Mouse (Mus musculus) gastrocnemius, postnatal 25 days (tissue): ENCODE data around the gene Fmr1nb. TPM values are rescaled to one million over a fixed set of nuclear protein-coding genes. Genes with fewer than 3 reads are reported as not detected.
"Not testable (repeated sequence)": the region's sequence is repeated elsewhere in the genome, so short reads cannot be mapped to it uniquely, and the experiment has no call there.

Experiments
- DNase-seq: peaks from one replicate; pipeline ENCODE4 v3.0.0; 2022
- long read RNA-seq, 2 experiments: library from polyadenylated mRNA; stranded (forward); transcript quantifications; one replicate each; pipeline ENCODE4 v2.0.0; 2021
- total RNA-seq, 2 experiments: library from RNA; stranded (reverse); gene quantifications; 1 replicate in 1 of 2; 2 replicates in 1 of 2; pipeline ENCODE4 v1.2.3; 2021

Gene Fmr1nb
- total RNA-seq: not detected
- long read RNA-seq, experiment 1: 0 reads
- long read RNA-seq, experiment 2: 0 reads

DNA sequence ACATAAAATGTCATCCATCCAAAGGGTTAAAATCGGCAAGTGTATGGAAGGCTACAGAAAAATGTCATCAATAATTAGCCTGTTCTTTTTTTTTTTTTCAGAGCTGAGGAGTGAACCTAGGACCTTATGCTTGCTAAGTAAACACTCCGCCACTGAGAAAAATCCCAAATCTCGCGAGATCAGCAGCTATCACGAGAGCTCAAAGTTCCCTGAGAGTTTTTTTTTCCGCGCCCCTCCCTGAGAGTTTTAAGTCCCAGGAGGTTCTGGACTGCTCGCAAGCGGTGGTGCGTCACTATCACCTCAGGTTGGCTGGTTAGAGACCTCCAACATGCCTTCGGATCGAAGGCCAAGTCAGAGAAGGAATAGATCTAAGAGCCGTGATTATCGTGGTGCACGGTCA, at the start of gene Fmr1nb:
Gene Fmr1nb (plus strand): TSS at position 234 of the 400 bp plus-strand sequence.
- no peak for DNase-seq

DNA sequence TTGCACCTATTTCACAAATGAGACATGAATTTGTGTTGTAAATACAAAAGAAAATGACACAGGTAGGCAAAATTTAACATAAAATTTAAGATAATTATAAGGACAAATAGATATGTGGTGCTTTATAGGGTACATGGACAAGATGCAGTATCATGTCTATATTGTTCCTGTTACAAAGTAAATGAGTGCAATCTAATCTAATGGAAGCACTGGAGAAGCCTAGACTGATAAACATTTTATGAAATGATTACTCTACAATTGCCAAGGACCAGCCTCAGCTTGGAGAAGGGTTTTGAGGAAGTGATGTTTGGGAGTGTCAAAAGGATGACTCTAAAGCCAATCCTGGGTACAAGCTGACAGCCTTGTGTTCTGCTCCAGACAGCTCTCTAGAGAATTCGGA, 24.7 kb upstream of the Fmr1nb start:
- no peak for DNase-seq

DNA sequence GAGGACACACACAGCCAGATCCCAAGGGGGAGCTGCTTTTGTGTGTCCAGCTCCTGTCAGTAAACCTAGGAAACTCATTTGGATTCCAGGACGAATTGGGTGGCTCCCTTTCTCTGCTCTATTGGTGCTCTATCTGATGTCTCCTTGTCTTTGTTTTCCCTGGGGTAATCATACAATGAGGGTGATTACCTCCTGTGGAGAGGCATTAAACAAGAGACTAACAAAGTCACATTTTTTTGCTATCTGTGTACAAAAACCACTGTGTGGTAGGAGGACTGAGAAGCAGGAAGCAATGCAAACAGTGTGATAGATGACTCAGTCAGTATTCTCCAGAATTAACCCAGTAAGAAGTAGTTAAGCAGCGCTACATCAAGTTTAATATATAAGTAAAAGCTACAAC, 21.6 kb upstream of the Fmr1nb start:
- no peak for DNase-seq

DNA sequence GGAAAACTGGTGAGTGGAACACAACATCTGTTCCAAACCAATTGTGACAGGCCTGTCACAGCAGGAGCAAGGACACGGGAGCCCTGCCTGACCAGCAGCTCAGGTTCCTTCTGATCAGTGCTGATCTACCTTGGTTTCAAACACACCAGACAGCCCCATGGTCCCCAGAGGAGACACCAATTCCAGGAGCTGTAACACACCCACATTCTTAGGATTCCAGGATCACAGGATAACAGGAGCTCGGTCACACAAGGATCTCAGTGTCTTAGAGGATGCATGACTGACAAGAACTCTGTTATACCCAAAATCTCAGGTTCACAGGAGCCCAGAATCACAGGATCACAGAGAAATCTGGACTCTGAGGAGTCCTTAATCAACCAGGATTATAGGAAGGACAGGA, 58.8 kb downstream of the Fmr1nb start:
- DNase-seq: not testable (repeated sequence)

DNA sequence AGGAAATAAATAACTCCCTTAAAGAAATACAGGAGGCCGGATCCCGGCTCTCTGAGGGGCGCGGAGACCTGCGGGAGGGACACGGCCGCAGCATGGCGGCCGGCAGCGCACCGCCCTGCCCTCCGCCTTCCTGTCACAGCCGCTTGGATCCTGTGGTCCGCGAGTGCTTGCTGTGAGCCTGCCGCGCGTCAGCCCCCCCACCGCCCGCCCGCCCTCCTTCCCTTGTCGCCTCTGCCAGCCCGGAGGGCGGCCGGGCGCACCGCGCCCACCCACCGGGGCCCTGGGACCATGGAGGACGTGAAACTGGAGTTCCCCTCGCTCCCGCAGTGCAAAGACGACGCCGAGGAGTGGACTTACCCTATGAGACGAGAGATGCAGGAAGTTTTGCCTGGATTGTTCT, 59.4 kb downstream of the Fmr1nb start, which contains the start of gene Gm14698:
Gene Gm14698 (plus strand): TSS at position 35 of the 400 bp plus-strand sequence.
- not testable (repeated sequence) for DNase-seq

DNA sequence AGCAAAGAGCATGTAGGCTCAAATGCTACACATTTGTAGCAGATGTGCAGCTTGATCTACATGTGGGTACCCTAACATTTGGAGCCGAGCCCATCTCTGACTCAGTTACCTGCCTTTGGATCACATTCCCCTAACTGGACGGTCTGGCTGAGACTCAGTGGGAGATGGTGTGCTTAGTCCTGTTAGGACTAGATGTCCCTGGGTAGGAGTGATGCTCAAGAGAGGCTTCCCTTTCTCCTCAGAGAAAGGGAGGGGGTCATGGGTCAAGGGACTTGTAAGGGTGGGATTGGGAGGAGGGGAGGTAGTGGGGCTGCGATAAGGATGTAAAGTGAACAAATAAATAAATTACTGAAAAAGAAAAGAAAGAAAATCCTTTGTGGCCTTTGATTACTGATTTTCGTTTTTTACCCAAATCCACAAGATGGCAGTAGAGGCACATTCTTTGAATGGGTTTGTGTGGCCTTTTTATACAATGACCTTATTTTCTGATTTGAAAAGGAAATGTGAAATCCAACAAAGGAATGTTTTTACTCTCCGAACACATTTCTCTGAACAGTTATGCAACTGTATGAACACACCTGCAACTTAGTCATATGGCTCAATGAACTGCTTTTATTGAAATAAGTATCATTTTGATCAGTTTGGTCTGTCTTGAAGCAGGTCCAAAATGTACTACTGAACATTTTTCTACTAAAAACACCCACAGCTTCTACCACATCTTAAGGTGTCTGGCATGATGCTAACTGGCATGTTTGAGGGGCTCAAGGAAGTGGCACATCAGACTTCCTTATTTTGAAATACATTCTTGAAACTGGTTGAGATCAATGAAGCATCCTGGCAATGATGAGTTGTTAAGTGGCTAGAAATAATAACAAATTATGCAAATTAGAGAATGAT, 78.2 kb downstream of the Fmr1nb start:
- no peak for DNase-seq

Other genes with a start within 250 kb of the Fmr1nb start
- 10 to 100 TPM in 1 of 2 experiments, 1 to 10 TPM in 1; 7.2 to 11.5 TPM for gene Fmr1, start 83.3 kb upstream of the Fmr1nb start, total RNA-seq
- gene Gm14698, start 59.3 kb downstream of the Fmr1nb start, total RNA-seq: 1 to 10 TPM; 2.0 to 2.7 TPM
- not detected for gene Gm6812, start 131.2 kb downstream of the Fmr1nb start, total RNA-seq